Mouse (Mus musculus): ENCODE data around the gene Cep72.
"Not testable (repeated sequence)": the region's sequence is repeated elsewhere in the genome, so short reads cannot be mapped to it uniquely, and the experiment has no call there.

Gene Cep72

DNA sequence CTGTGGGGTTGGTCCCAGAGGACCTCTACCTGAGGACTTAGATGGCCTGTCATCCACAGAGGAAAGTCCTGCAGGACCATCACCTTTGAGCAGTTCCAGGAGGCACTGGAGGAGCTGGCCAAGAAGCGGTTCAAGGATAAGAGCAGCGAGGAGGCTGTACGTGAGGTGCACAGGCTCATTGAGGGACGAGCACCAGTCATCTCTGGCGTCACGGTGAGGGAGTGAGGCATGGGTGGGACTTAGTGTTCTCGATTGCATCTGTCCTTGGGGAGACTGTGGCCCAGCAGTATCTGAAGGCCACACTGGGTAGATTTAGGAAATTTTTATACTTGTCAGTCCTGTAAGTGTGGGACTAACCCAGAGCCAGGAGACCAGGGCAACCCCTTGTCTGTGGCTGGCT is 31.4 kb downstream of the Cep72 start:
- no peak for DNase-seq (ENCODE audit: low spot score in 2 of 2)

- DNase-seq (ENCODE audit: low spot score in 2 of 2) = no peak
These were observed 33.1 kb downstream of the Cep72 start for GRCm38 (mm10) chr13:74029013-74029412.

GRCm38 (mm10) chr13:74028116-74028515 is 34.0 kb downstream of the Cep72 start:
- DNase-seq (ENCODE audit: low spot score in 2 of 2) = no peak

DNA sequence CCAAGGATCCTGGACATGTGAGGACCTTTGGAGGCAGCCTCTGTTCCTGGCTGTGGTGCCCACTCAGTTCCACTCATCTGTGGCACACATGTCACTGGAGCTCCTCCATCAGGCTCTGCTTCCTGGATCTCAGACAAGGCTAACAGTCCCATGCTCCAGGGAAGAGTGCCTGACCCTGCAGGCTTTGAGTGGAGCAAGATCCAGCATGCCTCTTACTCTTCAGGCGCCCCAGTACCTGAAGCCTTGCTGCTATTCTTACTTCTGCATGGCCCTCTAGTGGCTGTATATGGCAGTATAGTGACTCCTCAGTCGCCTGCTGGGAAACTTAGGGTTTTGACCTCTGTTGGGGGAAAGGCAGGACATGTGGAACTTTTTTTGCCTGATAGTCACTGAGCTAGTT is 35.9 kb downstream of the Cep72 start:
- DNase-seq (ENCODE audit: low spot score in 2 of 2) = no peak

GRCm38 (mm10) chr13:74025151-74026081 is 36.7 kb downstream of the Cep72 start:
- DNase-seq (ENCODE audit: low spot score in 2 of 2) = no peak

- DNase-seq (ENCODE audit: low spot score in 2 of 2) = not testable (repeated sequence)
These were observed 43.1 kb downstream of the Cep72 start for GRCm38 (mm10) chr13:74019006-74019405.

DNA sequence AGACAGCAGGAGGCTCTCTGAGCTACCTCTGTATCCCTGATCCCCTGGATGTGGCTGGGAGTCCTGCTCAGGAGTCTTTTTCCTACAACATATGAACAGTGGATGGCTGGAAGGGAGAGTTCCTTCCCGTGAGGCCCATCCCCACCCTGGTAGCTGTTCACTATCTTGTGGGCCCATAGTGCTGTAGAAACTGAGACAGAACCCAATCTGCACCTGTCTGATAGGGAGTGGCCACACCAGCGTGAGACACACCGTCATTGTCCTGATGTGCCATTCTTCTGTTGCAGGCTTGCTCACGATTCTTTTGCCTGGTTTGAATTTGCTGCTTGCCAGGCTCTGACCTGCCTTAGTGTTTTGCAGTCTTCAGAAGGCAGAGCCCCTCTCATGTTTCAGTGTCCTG is 44.7 kb downstream of the Cep72 start:
- DNase-seq (ENCODE audit: low spot score in 2 of 2) = no peak

DNA sequence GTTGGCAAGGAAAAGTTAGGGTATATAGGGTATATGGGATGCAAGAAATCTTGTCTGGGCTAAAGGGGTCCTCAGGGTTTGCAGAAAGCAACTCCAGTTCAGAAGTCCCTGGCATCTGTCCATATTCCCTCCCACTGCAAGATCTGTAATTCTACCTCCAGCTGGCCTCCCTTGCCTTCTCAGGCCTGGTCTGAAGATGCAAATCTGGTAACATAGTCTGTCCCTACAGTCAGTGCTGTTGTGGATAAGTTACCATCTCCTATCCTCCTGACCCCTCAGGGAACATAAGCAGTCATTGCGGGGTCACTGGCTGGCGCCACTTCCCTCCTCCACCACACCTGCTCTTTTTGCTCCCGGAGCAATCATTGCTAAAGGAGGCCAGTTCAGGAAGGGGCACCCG is 46.2 kb downstream of the Cep72 start:
- DNase-seq (ENCODE audit: low spot score in 2 of 2) = no peak

GRCm38 (mm10) chr13:74010678-74011077 is 51.4 kb downstream of the Cep72 start:
- peak; percentile 27 to 56 for DNase-seq (ENCODE audit: low spot score in 2 of 2)

DNA sequence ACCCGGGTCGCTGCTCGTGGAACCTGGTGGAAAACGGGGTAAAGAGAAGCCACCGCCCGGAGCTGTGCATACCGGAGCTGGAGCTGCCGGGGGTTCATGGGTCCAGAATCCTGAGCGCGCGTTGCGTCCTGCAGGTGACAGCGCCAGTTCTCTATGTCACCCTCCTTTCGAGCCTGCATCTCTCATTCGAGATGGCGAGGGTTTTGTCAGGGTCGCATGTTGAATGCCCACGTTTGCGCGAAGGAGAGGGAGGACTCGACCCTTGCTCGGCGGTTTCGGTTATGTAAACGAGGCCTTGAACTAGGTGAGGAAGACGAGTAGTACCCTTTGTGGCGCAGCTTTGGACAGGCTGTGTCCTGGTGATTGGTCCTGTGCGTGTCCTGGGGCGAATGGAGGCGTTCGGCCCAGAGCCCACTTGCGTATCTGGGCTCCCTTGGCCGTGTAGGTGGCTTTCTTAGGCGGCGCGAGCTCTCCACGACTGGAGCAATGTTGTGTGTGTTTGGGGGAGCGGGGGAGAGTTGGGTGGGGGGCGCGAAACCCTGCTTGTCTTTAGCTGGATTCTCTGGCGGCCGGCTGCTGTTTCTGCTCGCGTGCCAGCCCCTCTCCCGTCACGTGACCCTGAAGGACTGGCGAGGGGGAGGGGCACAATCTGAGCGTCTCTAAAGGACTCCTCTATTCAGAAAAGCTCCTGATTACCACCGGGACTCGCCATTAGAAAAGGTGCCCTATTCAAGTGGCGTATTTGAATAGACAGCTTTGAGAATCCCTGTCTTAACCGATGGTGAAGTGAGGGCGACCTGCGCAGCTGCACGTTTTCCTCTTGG is 52.1 kb downstream of the Cep72 start:
- peak; percentile 67 for DNase-seq (ENCODE audit: low spot score in 2 of 2)

DNA sequence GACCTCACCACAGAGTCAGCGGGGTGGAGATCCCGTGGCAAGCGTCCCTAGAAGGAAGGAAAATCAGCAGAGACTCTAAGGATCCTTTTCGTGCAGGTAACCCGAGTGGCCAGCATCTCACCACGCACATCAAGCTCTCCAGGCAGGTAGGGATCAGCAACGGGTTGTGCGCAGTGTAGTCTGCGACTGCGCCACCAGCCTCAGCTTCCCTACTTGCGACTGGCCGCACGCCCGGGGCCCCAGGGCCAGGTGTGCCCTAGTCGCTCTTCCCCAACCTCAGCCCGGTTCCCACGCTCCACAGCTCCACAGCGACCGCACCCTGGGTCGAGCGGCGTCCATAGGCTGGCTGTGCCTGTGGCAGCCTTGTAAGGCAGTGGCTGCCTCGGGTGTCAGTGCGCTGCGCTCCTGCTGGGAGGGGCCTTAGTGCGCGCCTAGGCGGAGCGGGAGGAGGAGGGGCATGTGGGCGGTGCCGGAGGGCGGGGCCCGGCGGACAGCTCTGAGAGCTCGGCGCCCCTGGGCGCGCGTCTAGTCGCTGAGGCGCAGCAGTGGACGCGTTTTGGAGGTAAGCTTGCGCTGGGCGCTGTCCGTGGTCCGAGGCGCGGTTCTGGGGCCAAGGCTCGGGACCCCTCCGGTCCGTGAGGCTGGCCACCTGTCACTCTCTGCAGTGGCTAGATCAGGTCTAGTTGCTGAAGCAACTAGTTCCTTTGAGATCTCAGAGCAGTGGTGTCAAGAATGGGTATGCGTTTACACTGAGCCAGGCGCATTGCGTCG is 53.0 kb downstream of the Cep72 start, which contains the start of gene Tppp:
Gene Tppp, plus strand, starts transcription at position 460 of the 771 bp plus-strand sequence.
- peak; percentile 87 for DNase-seq (ENCODE audit: low spot score in 2 of 2)

DNA sequence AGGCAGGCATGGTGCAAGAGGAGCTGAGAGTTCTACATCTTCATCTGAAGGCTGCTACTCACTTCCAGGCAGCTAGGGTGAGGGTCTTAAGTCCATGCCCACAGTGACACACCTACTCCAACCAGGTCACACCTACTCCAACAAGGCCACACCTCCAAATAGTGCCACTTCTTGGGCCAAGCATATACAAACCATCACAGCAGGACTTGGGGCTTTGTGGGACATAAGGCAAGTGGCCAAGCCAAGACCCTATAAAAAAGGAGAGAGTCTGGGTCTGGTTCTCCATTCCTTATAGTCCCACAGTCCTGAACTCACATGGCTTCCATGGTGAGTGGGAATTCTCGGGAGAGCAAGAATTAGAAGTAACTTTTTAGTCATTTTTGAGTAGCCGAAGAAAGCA is 53.9 kb downstream of the Cep72 start:
- not testable (repeated sequence) for DNase-seq (ENCODE audit: low spot score in 2 of 2)

DNA sequence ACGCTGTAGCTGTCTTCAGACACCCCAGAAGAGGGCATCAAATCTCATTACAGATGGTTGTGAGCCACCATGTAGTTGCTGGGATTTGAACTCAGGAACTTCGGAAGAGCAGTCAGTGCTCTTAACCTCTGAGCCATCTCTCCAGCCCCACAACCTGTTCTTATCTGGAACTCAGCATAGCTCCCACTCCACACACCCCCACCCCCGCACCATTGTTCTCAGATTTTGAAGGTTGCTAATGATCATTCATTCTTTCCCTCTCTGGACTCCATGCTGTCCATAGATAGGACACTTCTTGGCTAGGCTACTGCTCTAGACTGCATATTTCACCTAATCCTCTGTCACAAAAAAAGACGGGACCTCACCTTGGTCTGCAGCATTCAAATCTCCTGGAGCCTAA is 55.2 kb downstream of the Cep72 start:
- not testable (repeated sequence) for DNase-seq (ENCODE audit: low spot score in 2 of 2)

DNA sequence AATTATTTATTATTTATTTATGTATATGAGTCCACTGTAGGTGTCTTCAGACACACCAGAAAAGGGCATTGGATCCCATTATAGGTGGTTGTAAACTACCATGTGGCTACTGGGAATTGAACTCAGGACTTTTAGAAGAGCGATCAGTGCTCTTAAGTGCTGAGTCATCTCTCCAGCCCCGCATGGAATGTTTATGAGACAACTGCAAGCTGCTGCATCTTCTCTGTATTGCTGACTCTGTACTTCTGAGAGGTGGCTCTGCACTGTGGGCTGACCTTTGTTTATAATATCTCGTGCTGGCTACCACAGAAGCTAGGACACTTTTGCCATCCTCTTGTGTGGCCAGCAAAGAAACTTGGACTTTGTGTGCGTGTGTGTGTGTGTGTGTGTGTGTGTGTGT is 60.6 kb downstream of the Cep72 start:
- DNase-seq (ENCODE audit: low spot score in 2 of 2) = no peak

DNA sequence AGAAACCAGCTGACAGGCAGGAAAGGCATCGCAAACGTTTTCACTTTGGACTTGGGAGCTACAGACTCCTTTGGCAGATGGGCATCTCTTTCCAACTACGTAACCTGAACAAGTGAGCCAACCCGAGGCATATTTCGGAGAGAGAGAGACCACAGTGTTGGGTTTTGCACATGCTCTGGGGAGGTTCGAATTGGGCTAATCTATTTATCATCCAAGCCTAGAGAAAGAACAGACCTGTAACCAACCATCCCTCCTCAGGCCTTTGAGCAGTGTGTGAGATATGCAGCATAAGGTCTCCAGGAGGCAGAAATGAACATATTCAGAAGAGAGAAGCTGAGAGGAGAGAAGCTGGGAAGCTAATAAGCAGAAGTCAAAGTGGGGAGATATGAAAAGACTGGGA is 61.1 kb downstream of the Cep72 start:
- no peak for DNase-seq (ENCODE audit: low spot score in 2 of 2)

DNA sequence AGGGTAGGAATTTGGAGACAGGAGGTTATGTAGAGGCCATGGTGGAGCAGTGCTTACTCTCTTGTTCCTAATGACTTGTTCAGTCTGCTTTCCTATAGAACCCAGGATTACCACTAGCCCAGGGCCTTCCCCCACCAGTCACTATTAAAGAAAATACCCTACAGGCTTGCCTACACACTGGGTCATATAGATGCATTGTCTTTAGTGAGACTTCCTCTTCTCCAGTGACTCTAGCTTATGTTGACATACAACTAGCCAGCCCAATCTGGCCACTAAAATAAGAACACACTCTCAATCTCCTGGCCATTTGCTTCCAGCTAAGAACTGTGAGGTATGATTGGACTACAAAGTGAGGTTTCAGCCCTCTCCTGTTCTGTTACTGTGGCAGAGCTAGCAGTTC is 61.6 kb downstream of the Cep72 start:
- DNase-seq (ENCODE audit: low spot score in 2 of 2) = no peak

DNA sequence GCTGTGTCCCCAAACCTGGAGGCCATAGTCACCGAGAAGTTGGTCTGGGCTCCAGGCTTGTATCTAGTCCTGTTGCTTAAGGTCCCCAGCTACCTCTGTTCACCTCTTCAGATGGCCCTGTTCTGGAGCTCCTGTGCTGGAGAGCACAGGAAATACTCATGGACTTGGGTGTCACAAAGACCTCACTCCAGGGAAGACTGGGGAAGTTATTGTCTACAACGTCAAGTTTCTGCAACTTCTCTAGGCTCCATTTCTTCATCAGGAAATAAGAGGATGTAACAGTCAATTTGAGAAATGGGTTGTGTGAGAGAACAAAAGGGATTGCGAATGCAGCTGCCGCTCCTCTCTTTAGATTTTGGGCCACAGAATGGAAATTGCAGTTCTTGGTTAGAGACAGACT is 65.6 kb downstream of the Cep72 start:
- DNase-seq (ENCODE audit: low spot score in 2 of 2) = no peak

DNA sequence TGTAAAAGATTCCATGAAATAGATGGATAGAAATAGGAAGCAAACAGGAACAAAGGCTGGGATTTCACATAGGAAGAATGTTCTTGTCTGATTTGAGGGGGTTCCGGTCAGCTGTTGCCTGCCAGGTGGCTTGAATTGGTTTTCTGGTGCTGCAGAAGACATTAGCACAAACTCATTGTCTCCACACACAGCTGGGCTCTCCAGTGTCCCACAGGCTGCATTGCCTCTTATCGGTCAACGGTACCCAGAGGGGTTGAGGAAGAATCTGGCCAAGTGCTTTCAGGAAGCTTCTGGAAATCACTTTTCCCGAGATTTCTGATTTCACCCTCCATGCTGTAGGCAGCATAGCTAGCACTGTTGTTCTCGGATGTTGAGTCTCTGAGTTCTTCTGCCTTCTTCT is 70.8 kb downstream of the Cep72 start:
- no peak for DNase-seq (ENCODE audit: low spot score in 2 of 2)

DNA sequence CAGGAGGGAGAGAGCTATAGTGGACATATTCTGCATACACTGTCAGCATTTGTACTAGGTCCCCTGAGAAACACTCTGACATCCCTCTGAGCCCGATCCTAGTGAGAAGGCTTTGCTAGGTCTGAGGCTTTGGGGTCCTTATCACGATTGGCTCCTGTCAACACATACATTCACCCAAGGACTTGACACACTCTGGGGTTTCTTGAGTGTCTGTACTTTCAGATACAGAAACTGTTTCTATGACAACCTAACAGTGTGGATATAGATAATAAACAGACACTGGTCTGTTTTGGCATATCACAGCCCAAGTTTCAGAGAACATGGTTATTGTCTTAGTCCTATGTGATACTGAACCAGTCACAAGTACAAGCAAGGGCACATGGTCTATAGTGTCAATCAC is 71.3 kb downstream of the Cep72 start:
- DNase-seq (ENCODE audit: low spot score in 2 of 2) = no peak

DNA sequence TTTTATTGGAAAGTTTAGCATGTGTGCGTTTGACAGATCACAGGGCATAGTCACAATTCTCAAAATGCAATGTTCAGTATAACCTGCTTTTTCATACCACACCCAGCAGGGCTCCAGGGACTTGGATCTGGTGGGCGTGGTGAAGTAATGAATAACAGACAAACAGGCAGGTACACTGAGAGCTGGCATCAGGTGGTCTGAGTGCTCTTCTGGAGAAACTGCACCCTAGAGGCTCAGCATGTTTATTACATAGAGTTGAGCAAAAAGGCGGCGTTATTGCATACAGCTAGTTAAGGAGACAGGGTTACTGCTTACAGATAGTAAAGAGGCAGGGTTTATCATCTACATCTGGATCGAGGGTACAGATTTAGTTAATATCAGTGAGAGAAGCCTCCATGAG is 71.8 kb downstream of the Cep72 start:
- no peak for DNase-seq (ENCODE audit: low spot score in 2 of 2)

Measured in frontal cortex, postnatal 25 days (tissue).